ENCODE assay signal across 15 mouse cellular contexts in genomic region chr2:29413259-29413993, GRCm38 (mm10).
DNase-seq lines count a peak whose midpoint lies in the region; ATAC-seq and TF ChIP-seq lines count a peak whose summit lies in the region.
"Had no signal": no experiment of that assay in that cellular context is flagged by ENCODE, and none has a peak within 500 bp of the region (broad histone marks: within the 10 kb centered on the region; RNA-seq: fewer than 3 reads in every experiment).

No protein-coding gene starts in this region.

- DNase-seq in forebrain, postnatal 0 days, result no peak
- no peak for DNase-seq in forebrain, embryonic 10.5 days (ENCODE audit: extremely low spot score, low spot score)
- DNase-seq in kidney, postnatal 10 days, result peak; percentile 25
- DNase-seq in kidney, adult 18-20 months, result no peak
- DNase-seq in frontal cortex, postnatal 14 days (ENCODE audit: low spot score in 2 of 2), result no peak
- DNase-seq: cerebellum, postnatal 14 days; midbrain, embryonic 14.5 days; thymus, postnatal 4 days had no signal

- H3K9me3 ChIP-seq in forebrain, postnatal 0 days (ENCODE audit: low read length), result no peaks in the 10 kb centered on the region
- no peaks in the 10 kb centered on the region for H3K9me3 ChIP-seq in forebrain, embryonic 10.5 days
- no peaks in the 10 kb centered on the region for H3K9me3 ChIP-seq in lung, embryonic 15.5 days
- H3K9me3 ChIP-seq in stomach, embryonic 15.5 days, result no peaks in the 10 kb centered on the region
- H3K9me3 ChIP-seq in midbrain, embryonic 13.5 days, result no peaks in the 10 kb centered on the region
- H3K9me3 ChIP-seq: embryonic facial prominence, embryonic 15.5 days; limb, embryonic 13.5 days had no signal

- no peaks in the 10 kb centered on the region for H3K27me3 ChIP-seq in forebrain, postnatal 0 days (ENCODE audit: insufficient read depth, low read length)
- H3K27me3 ChIP-seq in forebrain, embryonic 10.5 days (ENCODE audit: poor library complexity, severe bottlenecking), result no peaks in the 10 kb centered on the region
- no peaks in the 10 kb centered on the region for H3K27me3 ChIP-seq in lung, embryonic 15.5 days
- no peaks in the 10 kb centered on the region for H3K27me3 ChIP-seq in stomach, embryonic 15.5 days (replicated peaks)
- no peaks in the 10 kb centered on the region for H3K27me3 ChIP-seq in midbrain, embryonic 13.5 days
- H3K27me3 ChIP-seq: embryonic facial prominence, embryonic 15.5 days; limb, embryonic 13.5 days had no signal

- no peak for TF ChIP-seq CTCF in forebrain, postnatal 0 days (IDR thresholded peaks at IDR 0.05; ENCODE audit: low read depth)

- H3K27ac ChIP-seq in forebrain, postnatal 0 days (ENCODE audit: low read depth, low read length), result 0 out of 2 replicates have a peak overlapping the region, but pooled peaks have one; percentile 40
- H3K27ac ChIP-seq in forebrain, embryonic 10.5 days, result no peak overlapping the region
- peak overlapping the region; percentile 37 for H3K27ac ChIP-seq in lung, embryonic 15.5 days
- peak overlapping the region; percentile 18; the same call in 1 of the 2 replicates for H3K27ac ChIP-seq in stomach, embryonic 15.5 days
- no peak overlapping the region for H3K27ac ChIP-seq in midbrain, embryonic 13.5 days
- H3K27ac ChIP-seq: embryonic facial prominence, embryonic 15.5 days; left cerebral cortex, adult 2 months; limb, embryonic 13.5 days had no signal

- H3K4me1 ChIP-seq in forebrain, postnatal 0 days (ENCODE audit: insufficient read depth), result peaks cover 16% of the 10 kb centered on the region; the same call in 1 of the 2 replicates
- peaks cover 33% of the 10 kb centered on the region for H3K4me1 ChIP-seq in forebrain, embryonic 10.5 days
- peaks cover 23% of the 10 kb centered on the region for H3K4me1 ChIP-seq in lung, embryonic 15.5 days
- H3K4me1 ChIP-seq in stomach, embryonic 15.5 days, result peaks cover 16% of the 10 kb centered on the region
- peaks cover 40% of the 10 kb centered on the region for H3K4me1 ChIP-seq in midbrain, embryonic 13.5 days (replicated peaks)

- no peak overlapping the region for H3K4me3 ChIP-seq in forebrain, postnatal 0 days (ENCODE audit: low read depth, low read length)
- no peak overlapping the region for H3K4me3 ChIP-seq in forebrain, embryonic 10.5 days
- H3K4me3 ChIP-seq in lung, embryonic 15.5 days, result no peak overlapping the region
- H3K4me3 ChIP-seq in stomach, embryonic 15.5 days (replicated peaks), result no peak overlapping the region
- no peak overlapping the region for H3K4me3 ChIP-seq in midbrain, embryonic 13.5 days (replicated peaks)
- H3K4me3 ChIP-seq: embryonic facial prominence, embryonic 15.5 days; left cerebral cortex, adult 2 months; limb, embryonic 13.5 days had no signal

- ATAC-seq in forebrain, postnatal 0 days, result no peak; the same call in 1 of the 2 replicates
- ATAC-seq in lung, embryonic 15.5 days (ENCODE audit: borderline replicate concordance, extremely low read depth, low FRiP score, low TSS enrichment), result peak; percentile 56
- peak; percentile 66; the same call in 1 of the 2 replicates for ATAC-seq in stomach, embryonic 15.5 days (ENCODE audit: insufficient read depth, low FRiP score, low read depth)
- no peak for ATAC-seq in midbrain, embryonic 13.5 days
- ATAC-seq: forebrain, embryonic 16.5 days had no signal

- 0 out of 2 replicates have a peak overlapping the region, but pooled peaks have one; percentile 18 for H3K9ac ChIP-seq in forebrain, postnatal 0 days
- H3K9ac ChIP-seq in lung, embryonic 15.5 days, result no peak overlapping the region
- H3K9ac ChIP-seq in stomach, embryonic 15.5 days, result no peak overlapping the region
- H3K9ac ChIP-seq in midbrain, embryonic 13.5 days (replicated peaks), result no peak overlapping the region
- H3K9ac ChIP-seq: embryonic facial prominence, embryonic 15.5 days; limb, embryonic 13.5 days had no signal

- H3K36me3 ChIP-seq in forebrain, postnatal 0 days (ENCODE audit: insufficient read depth), result no peaks in the 10 kb centered on the region
- H3K36me3 ChIP-seq in forebrain, embryonic 10.5 days (replicated peaks), result no peaks in the 10 kb centered on the region
- H3K36me3 ChIP-seq in lung, embryonic 15.5 days, result no peaks in the 10 kb centered on the region
- H3K36me3 ChIP-seq in stomach, embryonic 15.5 days, result no peaks in the 10 kb centered on the region
- H3K36me3 ChIP-seq in midbrain, embryonic 13.5 days, result no peaks in the 10 kb centered on the region
- H3K36me3 ChIP-seq: embryonic facial prominence, embryonic 15.5 days had no signal

- WGBS in forebrain, postnatal 0 days, result 40% methylated on average over 13 of the region's 13 CpGs
- 69% methylated on average over 13 of the region's 13 CpGs for WGBS in forebrain, embryonic 10.5 days
- 35% methylated on average over 13 of the region's 13 CpGs for WGBS in lung, embryonic 15.5 days
- WGBS in stomach, embryonic 15.5 days, result 61% methylated on average over 13 of the region's 13 CpGs
- WGBS in midbrain, embryonic 13.5 days, result 63% methylated on average over 13 of the region's 13 CpGs

- H3K4me2 ChIP-seq in forebrain, postnatal 0 days (ENCODE audit: low read depth), result no peak overlapping the region
- H3K4me2 ChIP-seq in lung, embryonic 15.5 days, result no peak overlapping the region
- H3K4me2 ChIP-seq in stomach, embryonic 15.5 days, result no peak overlapping the region
- no peak overlapping the region for H3K4me2 ChIP-seq in midbrain, embryonic 13.5 days (replicated peaks)
- H3K4me2 ChIP-seq: embryonic facial prominence, embryonic 15.5 days; limb, embryonic 13.5 days had no signal

Comparison
In these comparisons a context has a peak if more than half of its experiments do, and no peak if none do; other contexts are left out.
1. H3K27ac ChIP-seq: peak in forebrain, postnatal 0 days (single experiment), lung, embryonic 15.5 days (single experiment) and stomach, embryonic 15.5 days (single experiment); none in forebrain, embryonic 10.5 days (single experiment) and midbrain, embryonic 13.5 days (single experiment).
2. ATAC-seq: peak in lung, embryonic 15.5 days (single experiment) and stomach, embryonic 15.5 days (single experiment); none in forebrain, postnatal 0 days (single experiment) and midbrain, embryonic 13.5 days (single experiment).